Mouse (Mus musculus): ENCODE measurements around the gene Pxk.
"Not testable (repeated sequence)": the region's sequence is repeated elsewhere in the genome, so short reads cannot be mapped to it uniquely, and the experiment has no call there.

Pxk gene

GRCm38 (mm10) chr14:8108047-8108446, 10.0 kb downstream of the Pxk start:
- no peak for DNase-seq

- no peak for DNase-seq
Observed at GRCm38 (mm10) chr14:8108976-8109375, 11.0 kb downstream of the Pxk start.

- no peak for DNase-seq
Observed at GRCm38 (mm10) chr14:8111545-8111944, 13.5 kb downstream of the Pxk start.

GRCm38 (mm10) chr14:8112036-8112435, 14.0 kb downstream of the Pxk start:
- no peak for DNase-seq

GRCm38 (mm10) chr14:8113616-8114015, 15.6 kb downstream of the Pxk start:
- no peak for DNase-seq

- no peak for DNase-seq
Observed at GRCm38 (mm10) chr14:8114306-8114705, 16.3 kb downstream of the Pxk start.

GRCm38 (mm10) chr14:8114756-8115155, 16.7 kb downstream of the Pxk start:
- DNase-seq = no peak

- no peak for DNase-seq
Observed at GRCm38 (mm10) chr14:8115772-8116171, 17.8 kb downstream of the Pxk start.

- no peak for DNase-seq
Observed at GRCm38 (mm10) chr14:8117371-8117770, 19.4 kb downstream of the Pxk start.

- no peak for DNase-seq
Observed at GRCm38 (mm10) chr14:8119454-8119853, 21.4 kb downstream of the Pxk start.

- DNase-seq = no peak
Observed at GRCm38 (mm10) chr14:8119904-8120303, 21.9 kb downstream of the Pxk start.

GRCm38 (mm10) chr14:8123141-8123540, 25.1 kb downstream of the Pxk start:
- DNase-seq = no peak

- DNase-seq = not testable (repeated sequence)
Observed at GRCm38 (mm10) chr14:8123611-8124010, 25.6 kb downstream of the Pxk start.

GRCm38 (mm10) chr14:8124046-8124881, 26.3 kb downstream of the Pxk start:
- DNase-seq = no peak

GRCm38 (mm10) chr14:8127971-8128370, 30.0 kb downstream of the Pxk start:
- DNase-seq = no peak

GRCm38 (mm10) chr14:8132789-8133188, 34.8 kb downstream of the Pxk start:
- DNase-seq = no peak

GRCm38 (mm10) chr14:8134234-8134633, 36.2 kb downstream of the Pxk start:
- DNase-seq = no peak

- DNase-seq = no peak
Observed at GRCm38 (mm10) chr14:8135130-8135529, 37.1 kb downstream of the Pxk start.

- DNase-seq = no peak
Observed at GRCm38 (mm10) chr14:8139724-8140710, 42.0 kb downstream of the Pxk start.

- DNase-seq = no peak
Observed at GRCm38 (mm10) chr14:8141131-8141530, 43.1 kb downstream of the Pxk start.

- DNase-seq = no peak
Observed at GRCm38 (mm10) chr14:8145594-8146558, 47.9 kb downstream of the Pxk start.

GRCm38 (mm10) chr14:8146611-8147223, 48.7 kb downstream of the Pxk start:
- DNase-seq = no peak
